Mouse (Mus musculus) thymus, postnatal 0 days (tissue): ENCODE data around the gene Man1c1. TPM values are rescaled to one million over a fixed set of nuclear protein-coding genes. Genes with fewer than 3 reads are reported as not detected.

Experiments
- DNase-seq: peaks from one replicate; pipeline ENCODE4 v3.0.0-alpha.2; 2015; ENCODE audit warnings: low spot score
- polyA plus RNA-seq: library from polyadenylated mRNA; unstranded; fragments of >200 nt; fragmentation: Nextera tagmentation; extraction: Ambion mirVana; gene quantifications from 2 replicates; pipeline ENCODE4 v1.2.1, GENCODE M21; 2015

Gene Man1c1
- polyA plus RNA-seq, 1 experiment from 2014 or later = 1.2 TPM

- no peak for DNase-seq
Measured at GRCm38 (mm10) chr4:134675800-134676199, 28.3 kb downstream of the Man1c1 start.

GRCm38 (mm10) chr4:134674970-134675369 lies 29.1 kb downstream of the Man1c1 start:
- no peak for DNase-seq

GRCm38 (mm10) chr4:134673882-134674463 lies 30.1 kb downstream of the Man1c1 start:
- DNase-seq = no peak

- no peak for DNase-seq
Measured at GRCm38 (mm10) chr4:134673151-134673550, 30.9 kb downstream of the Man1c1 start.

DNA sequence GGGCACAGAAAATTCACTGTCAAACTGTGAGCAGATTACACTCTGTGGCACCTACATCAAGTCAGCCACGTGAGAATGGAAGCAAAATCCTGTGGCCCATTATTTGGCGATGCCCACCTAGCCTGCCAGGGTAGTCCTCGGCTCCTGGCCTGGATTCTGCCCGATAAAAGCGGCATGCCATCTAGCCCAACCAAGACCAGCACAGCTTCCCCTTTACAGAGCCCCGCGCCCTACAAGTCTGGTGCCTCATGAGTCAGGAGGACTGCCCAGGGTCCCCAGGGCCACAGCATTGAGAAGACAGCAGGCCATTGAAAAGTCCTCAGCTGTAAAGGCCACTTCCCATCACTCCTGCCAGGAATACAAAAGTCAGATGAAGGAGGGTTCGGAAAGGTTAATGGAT lies 31.8 kb downstream of the Man1c1 start:
- DNase-seq = no peak

- DNase-seq = no peak
Measured at GRCm38 (mm10) chr4:134671660-134672173, 32.4 kb downstream of the Man1c1 start.

DNA sequence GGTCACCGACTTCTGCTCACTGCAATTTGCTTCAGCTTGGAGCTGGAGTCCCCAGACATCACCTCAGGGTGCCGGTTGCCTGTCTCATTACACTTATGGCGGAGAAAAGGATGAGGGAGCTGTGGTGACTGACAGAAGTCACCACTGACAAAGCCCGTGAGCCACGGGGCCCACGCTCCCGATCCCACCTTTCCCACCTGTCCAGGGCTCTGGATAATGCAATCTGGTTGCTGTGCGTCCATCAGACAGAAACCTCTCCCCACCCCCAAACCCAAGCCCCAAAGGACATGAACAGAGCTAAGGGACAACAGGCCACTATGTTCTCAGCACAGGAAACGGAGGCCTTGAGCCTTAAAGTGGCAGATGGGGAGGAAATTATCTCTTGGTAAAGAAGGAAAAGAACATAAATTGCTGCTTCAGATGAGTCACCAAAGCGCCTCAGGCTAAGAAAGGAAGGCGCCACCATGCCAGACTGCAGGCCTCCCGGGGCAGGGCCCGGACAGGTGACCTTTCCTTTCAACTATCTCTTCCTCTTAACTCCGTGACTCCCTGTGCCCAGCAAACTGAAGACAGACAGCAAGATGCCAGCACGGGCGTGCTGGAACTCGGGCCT lies 34.2 kb downstream of the Man1c1 start:
- no peak for DNase-seq

GRCm38 (mm10) chr4:134668355-134669028 lies 35.6 kb downstream of the Man1c1 start:
- DNase-seq = no peak

- DNase-seq = no peak
Measured at GRCm38 (mm10) chr4:134666391-134666790, 37.7 kb downstream of the Man1c1 start.

GRCm38 (mm10) chr4:134663052-134663451 lies 41.0 kb downstream of the Man1c1 start:
- no peak for DNase-seq

- no peak for DNase-seq
Measured at GRCm38 (mm10) chr4:134660630-134661183, 43.4 kb downstream of the Man1c1 start.

DNA sequence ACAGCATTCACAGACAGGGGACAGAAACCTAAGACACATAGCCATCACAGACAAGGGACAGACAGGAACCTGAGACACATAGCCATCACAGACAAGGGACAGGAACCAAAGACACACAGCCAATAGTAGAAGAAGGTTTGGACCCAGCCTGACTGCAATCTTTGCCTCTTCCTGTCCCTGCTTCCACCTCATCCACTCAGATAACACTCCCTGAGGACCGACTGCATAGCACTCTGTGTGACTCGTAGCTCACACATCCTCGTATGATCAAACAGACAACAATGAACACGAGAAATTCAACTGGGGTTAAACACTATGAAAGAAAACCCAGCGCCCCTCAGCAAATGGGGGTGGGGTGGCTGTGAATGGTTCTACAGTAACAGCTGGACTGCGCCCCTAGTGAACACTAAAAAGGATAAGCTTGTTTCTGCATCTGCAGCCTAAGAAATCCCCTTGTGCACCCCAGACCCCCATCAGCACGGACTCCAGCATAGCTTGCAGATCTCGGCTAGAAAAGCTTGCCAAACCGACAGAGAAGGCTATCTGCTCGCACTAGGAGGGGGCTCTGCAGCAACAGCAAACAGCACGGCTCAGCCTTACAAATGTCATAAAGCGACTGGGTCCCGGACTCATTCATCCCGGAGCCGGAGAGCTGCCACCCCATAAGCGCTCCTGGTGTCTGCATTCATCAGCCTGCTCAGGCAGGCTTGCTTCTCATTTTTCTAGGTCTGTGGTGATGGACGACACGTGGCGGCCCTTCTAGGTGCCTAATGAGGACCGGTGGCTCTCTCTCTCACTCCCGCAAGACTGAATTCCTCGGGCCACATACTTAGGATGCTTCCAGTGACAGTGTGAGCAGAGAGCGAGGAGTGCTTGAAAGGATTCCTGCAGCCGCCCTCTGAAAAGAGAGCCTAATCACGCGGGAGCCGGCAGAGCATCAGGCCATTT lies 44.5 kb downstream of the Man1c1 start:
- no peak for DNase-seq

DNA sequence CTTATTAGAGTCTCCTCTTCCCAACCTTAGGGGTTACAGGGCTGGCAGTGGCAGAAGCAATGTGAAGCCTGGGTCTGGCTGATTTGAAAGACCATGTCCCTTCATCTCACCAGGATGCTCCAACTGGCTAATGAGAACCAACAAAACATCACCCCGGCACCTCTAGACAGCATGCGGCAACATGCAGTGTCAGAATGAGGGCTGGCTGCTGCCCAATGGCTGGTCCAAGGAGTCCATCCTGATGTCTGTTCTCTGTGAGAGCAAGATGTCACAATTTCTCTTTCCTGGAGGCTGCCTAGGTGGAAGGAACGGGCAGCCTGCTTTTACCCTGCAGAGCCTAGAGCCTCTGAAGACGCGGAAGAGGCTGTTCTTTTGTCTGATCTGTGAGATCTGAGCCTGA lies 46.6 kb downstream of the Man1c1 start:
- no peak for DNase-seq

- DNase-seq = peak; percentile 45
Measured at GRCm38 (mm10) chr4:134654391-134654790, 49.7 kb downstream of the Man1c1 start.

DNA sequence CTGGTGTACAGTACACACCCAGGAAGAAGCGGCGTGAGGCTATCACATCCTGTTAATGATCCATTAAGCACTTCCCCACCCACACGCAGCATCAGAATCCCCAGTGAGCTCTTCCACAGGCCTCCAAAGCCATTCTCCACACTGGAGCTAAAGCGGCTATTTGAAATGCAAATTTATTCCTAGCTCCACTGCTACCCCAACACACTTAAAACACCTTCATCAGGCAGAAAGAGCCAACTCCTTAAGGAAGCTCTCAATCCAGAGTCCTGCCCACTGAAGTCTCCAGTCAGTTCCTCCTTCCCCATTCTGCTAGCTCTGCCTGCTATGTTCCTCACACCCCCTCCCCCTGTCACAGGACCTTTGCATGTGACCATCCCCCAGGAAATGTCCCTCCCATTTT lies 51.4 kb downstream of the Man1c1 start:
- DNase-seq = no peak

DNA sequence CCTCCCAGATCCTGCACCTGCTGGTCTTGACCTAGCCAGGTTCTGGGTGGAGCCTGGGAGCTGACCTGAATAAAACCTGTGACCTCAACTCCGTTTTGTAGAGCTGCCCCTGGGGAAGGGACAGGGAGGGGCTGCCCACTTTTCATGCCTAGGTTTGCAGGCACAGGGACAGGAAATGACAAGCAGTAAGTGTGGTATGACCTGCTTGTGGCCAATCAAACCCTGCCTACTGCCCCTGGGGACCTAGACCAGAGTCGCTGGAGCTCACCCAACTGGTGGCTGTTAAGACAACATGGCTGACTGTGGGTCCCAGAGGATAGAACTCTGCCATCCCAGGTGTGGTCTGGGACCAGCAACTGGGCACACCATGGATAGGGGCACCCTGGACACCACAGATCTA lies 51.9 kb downstream of the Man1c1 start:
- no peak for DNase-seq

DNA sequence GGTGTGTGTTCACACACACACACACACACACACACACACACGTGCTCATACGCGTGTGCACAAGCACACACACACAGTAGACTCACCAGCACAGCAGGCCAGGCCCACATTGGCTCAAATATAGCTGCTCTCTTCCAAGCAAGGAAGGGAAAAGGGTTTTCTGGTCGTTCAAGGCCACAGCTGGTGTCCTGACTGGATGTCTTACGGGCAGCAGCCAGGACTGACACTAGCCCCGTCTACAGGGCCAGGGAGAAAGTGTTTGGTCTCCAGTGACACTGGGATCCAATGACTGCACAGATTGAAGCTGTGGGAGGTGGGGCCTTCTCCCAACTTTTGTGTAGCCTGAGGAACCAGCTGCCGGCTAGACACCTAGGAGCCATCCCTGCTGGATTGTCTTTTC lies 52.7 kb downstream of the Man1c1 start:
- no peak for DNase-seq

DNA sequence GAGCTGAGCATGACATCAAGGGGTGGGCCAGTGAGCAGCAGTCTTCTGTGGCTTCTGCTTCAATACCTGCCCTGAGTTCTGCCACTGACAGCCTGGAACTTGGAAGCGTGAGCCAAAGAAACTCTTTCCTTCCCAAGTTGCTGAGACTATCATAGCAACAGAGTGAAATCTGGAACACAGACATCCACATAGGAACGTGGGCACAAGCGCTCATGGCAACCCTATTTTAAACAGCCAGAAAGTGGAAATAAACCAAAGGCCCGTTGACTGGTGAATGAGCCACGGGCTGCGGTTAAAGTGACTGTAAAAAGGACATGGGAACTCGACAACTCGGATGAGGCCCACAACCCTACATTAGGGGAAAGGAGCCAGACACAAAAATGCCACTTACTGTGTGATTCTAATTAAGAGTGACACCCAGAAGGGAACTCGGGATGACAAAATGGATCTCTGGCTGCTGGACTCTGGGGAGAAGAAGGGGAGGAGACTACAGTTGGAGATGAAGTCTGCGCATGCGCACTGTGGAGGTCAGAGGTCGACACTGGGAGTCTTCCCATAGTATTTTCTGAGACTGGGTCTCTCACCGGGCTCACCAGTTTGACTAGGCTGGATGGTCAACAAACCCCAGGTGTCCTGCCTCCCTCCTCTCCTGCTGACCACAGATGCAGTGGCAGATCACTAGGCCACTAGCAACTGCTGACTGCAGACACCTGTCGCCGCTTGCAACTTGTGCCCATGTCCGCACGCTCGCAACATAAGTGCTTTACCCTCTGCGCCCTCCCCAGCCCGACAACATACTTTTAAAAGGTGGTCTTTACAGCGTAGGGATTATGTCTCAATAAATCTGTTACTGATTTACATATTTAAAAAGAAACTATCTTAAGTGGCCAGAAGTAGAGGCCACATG lies 58.8 kb downstream of the Man1c1 start:
- no peak for DNase-seq

DNA sequence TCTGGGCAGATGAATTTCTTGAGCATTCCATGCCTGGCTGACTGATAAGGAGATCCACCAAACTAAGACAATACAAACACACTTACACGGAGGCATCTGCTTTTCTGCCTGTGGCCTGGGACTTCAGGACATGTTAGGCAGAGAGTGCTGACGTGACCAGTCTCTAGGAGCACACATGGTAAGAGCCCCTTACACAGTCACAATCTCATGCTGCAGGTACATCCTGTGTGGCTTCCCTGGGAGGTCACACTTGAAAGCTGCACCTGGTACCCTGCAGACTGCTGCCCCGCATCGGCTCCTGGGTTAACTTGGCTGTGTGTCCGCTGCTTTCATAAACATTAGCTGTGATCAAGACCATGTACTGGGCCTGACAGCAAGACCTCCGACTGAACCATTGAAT lies 59.7 kb downstream of the Man1c1 start:
- DNase-seq = peak; percentile 26
